Mouse (Mus musculus): ENCODE data around the gene Hoxa9. TPM values are rescaled to one million over a fixed set of nuclear protein-coding genes. Genes with fewer than 3 reads are reported as not detected.

Gene Hoxa9
- total RNA-seq, 1 experiment: 1.4 TPM

DNA sequence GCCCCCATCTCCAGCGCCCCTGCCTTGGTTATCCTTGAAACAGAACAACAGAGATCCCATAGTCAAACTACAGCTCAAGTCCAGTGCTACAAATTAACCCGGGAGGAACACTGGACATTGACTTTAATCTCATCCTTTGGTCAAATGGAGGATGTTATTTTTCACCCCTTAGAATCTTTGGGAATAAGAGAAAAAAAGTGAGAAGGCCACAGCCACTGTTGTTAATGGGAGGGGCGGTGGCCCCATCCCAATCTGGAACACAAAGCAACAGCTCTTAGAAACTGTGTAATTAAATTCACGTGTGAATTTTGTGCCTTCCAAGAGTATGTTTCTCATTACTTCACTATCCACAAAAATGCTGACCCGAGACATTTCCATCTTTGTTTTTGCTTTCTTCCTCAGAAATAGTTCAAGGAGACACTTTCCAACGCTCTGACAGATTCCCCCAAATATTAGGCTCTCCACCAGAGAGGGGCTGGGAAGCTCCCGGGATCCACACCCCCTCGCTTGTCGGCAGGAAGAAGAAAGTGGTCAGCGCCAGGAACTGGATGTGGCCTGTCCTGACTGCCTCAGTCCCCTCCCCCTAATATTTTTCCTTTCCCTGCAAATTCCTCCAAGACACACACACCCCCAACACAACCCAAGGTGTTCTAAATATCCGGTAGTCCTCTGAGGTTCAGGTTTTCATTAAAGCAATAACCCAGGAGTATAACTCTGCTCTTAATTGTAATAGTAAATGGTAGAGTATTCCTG lies 3.2 kb downstream of the Hoxa9 start:
- no peaks in the 10 kb centered on the region for H3K36me3 ChIP-seq (ENCODE audit: control insufficient read depth, insufficient read depth, low read length, poor library complexity, severe bottlenecking)
- no peaks in the 10 kb centered on the region for H3K9me3 ChIP-seq (ENCODE audit: control insufficient read depth, insufficient read depth, low read depth, low read length)
- H3K27ac ChIP-seq (ENCODE audit: insufficient read depth, low read depth, low read length, poor library complexity, severe bottlenecking): no peak overlapping the region
- H3K4me1 ChIP-seq (ENCODE audit: control insufficient read depth in 2 of 2, insufficient read depth in 2 of 2, low read length in 2 of 2, poor library complexity in 1 of 2): peaks cover 0 to 3% of the 10 kb centered on the region in 2 experiments; a peak in 1 of 4 replicates
- no peak overlapping the region for H3K4me3 ChIP-seq (ENCODE audit: insufficient read depth in 1 of 2, low read depth in 1 of 2, low read length in 2 of 2, poor library complexity in 1 of 2, severe bottlenecking in 1 of 2)
- no peak for DNase-seq (ENCODE audit: low read depth, low spot score)
- H3K9ac ChIP-seq (ENCODE audit: insufficient read depth, low read depth, low read length, poor library complexity, severe bottlenecking): no peak overlapping the region
- no peak for TF ChIP-seq CHD2 (IDR thresholded peaks at IDR 0.05; ENCODE audit: low read depth, low read length)
- no peak for TF ChIP-seq HCFC1 (IDR thresholded peaks at IDR 0.05; ENCODE audit: borderline replicate concordance, insufficient read depth, low read length)
- no peak for TF ChIP-seq MAFK (IDR thresholded peaks at IDR 0.05; ENCODE audit: insufficient read depth, low read depth, low read length)
- TF ChIP-seq ZNF384 (IDR thresholded peaks at IDR 0.05; ENCODE audit: low read depth, low read length): no peak
- TF ChIP-seq ZC3H11A (IDR thresholded peaks at IDR 0.05; ENCODE audit: borderline replicate concordance, low read depth, low read length): no peak
- in situ Hi-C loops (cut with MboI; ENCODE audit: low sequenced_read_pairs in 2 of 2, unreplicated experiment in 2 of 2): loop anchor here (10.0 kb wide), 3 partner anchors 63 to 1053 kb away; partner anchors contain the start of gene Hoxa2 (in 2 of the 2)

DNA sequence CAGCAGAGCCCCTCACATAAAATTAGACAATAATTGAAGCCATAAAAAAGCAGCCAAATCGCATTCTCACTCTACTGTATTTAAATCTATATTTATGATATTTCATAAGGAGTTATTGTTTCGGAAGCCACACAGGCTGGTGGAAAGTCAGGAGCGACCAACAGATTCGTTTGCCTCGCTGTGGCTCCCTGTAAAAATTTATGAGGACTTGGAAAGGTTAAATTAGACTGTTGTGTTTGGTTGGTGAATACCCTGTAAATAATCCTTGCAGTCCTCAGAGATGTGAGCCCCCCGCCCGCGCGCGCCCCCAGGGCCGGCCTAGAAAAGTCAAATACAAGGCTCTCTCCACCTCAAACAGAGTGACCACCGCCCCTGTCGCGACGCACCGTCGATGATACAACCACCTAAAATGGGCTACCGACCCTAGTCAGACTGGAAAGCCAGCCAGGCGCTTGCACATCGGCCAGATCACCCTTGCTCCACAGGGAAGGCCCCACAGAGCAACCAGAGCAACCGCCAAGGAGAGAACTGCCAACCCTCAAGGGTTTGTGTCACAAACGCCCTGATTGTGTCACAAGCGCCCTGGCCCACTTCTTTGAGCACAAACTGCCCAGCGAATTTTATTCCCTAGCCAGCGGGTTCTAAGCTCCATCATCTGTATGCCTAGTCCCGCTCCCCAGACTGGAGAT lies 4.2 kb downstream of the Hoxa9 start:
- Histone ChIP-seq H3K4me3 (ENCODE audit: insufficient read depth in 1 of 2, low read depth in 1 of 2, low read length in 2 of 2, poor library complexity in 1 of 2, severe bottlenecking in 1 of 2) (no peak overlapping the region), H3K27ac (ENCODE audit: insufficient read depth, low read depth, low read length, poor library complexity, severe bottlenecking) (no peak overlapping the region), H3K9ac (ENCODE audit: insufficient read depth, low read depth, low read length, poor library complexity, severe bottlenecking) (no peak overlapping the region), H3K4me1 (ENCODE audit: control insufficient read depth in 2 of 2, insufficient read depth in 2 of 2, low read length in 2 of 2, poor library complexity in 1 of 2) (peaks cover 0 to 7% of the 10 kb centered on the region in 2 experiments; a peak in 1 of 4 replicates), H3K36me3 (ENCODE audit: control insufficient read depth, insufficient read depth, low read length, poor library complexity, severe bottlenecking) (no peaks in the 10 kb centered on the region), H3K9me3 (ENCODE audit: control insufficient read depth, insufficient read depth, low read depth, low read length) (no peaks in the 10 kb centered on the region)
- TF ChIP-seq HCFC1 (IDR thresholded peaks at IDR 0.05; ENCODE audit: borderline replicate concordance, insufficient read depth, low read length): no peak
- no peak for TF ChIP-seq ZNF384 (IDR thresholded peaks at IDR 0.05; ENCODE audit: low read depth, low read length)
- TF ChIP-seq CHD2 (IDR thresholded peaks at IDR 0.05; ENCODE audit: low read depth, low read length): no peak
- TF ChIP-seq ZC3H11A (IDR thresholded peaks at IDR 0.05; ENCODE audit: borderline replicate concordance, low read depth, low read length): no peak
- no peak for TF ChIP-seq MAFK (IDR thresholded peaks at IDR 0.05; ENCODE audit: insufficient read depth, low read depth, low read length)
- in situ Hi-C loops (cut with MboI; ENCODE audit: low sequenced_read_pairs in 2 of 2, unreplicated experiment in 2 of 2): loop anchor here (10.0 kb wide), 3 partner anchors 62 to 1052 kb away; partner anchors contain the start of gene Hoxa2 (in 2 of the 2)
- DNase-seq (ENCODE audit: low read depth, low spot score): no peak

DNA sequence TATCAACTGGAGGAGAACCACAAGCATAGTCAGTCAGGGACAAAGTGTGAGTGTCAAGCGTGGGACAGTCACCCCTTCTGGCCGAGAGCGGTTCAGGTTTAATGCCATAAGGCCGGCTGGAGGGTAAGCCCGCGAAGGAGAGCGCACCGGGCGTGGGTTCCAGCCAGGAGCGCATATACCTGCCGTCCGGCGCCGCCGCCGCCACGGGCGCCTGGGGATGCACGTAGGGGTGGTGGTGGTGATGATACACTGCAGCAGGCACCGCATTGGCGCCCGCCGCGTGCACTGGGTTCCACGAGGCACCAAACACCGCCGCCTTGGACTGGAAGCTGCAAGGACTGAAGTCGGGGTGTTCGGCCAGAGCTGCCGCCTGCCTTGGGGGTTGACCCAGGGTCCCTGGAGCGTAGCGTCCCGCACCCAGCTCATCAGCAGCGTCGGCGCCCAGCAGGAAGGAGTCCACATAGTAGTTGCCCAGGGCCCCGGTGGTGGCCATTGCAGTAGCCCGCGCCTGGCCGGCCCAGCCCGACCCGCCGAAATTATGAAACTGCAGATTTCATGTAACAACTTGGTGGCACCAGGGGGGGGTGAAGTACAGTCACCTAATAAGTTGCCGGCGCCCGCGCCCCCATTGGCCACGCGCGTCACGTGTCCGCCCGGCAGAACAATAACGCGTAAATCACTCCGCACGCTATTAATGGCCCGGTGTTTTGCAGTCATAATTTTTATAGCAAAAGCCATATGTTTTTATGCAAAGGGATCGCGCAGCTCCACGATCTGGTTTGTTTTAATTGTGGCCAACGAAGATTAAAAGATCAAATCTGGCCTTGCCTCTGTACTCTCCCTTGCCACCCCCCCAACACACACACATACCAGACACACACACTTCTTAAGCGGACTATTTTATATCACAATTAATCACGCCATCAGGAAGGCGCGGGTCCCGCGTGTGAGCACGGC lies 5.0 kb downstream of the Hoxa9 start:
- peaks cover 0 to 10% of the 10 kb centered on the region in 2 experiments; a peak in 1 of 4 replicates for H3K4me1 ChIP-seq (ENCODE audit: control insufficient read depth in 2 of 2, insufficient read depth in 2 of 2, low read length in 2 of 2, poor library complexity in 1 of 2)
- H3K9ac ChIP-seq (ENCODE audit: insufficient read depth, low read depth, low read length, poor library complexity, severe bottlenecking): no peak overlapping the region
- H3K36me3 ChIP-seq (ENCODE audit: control insufficient read depth, insufficient read depth, low read length, poor library complexity, severe bottlenecking): no peaks in the 10 kb centered on the region
- H3K9me3 ChIP-seq (ENCODE audit: control insufficient read depth, insufficient read depth, low read depth, low read length): no peaks in the 10 kb centered on the region
- no peak overlapping the region for H3K27ac ChIP-seq (ENCODE audit: insufficient read depth, low read depth, low read length, poor library complexity, severe bottlenecking)
- in situ Hi-C loops (cut with MboI; ENCODE audit: low sequenced_read_pairs in 2 of 2, unreplicated experiment in 2 of 2): loop anchor here (10.0 kb wide), 3 partner anchors 61 to 1051 kb away; partner anchors contain the start of gene Hoxa2 (in 2 of the 2)
- H3K4me3 ChIP-seq (ENCODE audit: insufficient read depth in 1 of 2, low read depth in 1 of 2, low read length in 2 of 2, poor library complexity in 1 of 2, severe bottlenecking in 1 of 2): peak overlapping the region; percentile 27; a peak in 3 of 4 replicates
- DNase-seq (ENCODE audit: low read depth, low spot score): no peak
- TF ChIP-seq ZNF384 (IDR thresholded peaks at IDR 0.05; ENCODE audit: low read depth, low read length) (no peak), ZC3H11A (IDR thresholded peaks at IDR 0.05; ENCODE audit: borderline replicate concordance, low read depth, low read length) (no peak)
